Mouse (Mus musculus) limb, embryonic 15.5 days (tissue): ENCODE results near the gene Prm3. TPM values are rescaled to one million over a fixed set of nuclear protein-coding genes. Genes with fewer than 3 reads are reported as not detected.

Experiments
- ATAC-seq: fragments of 200-750 bp; cut with Nextera tagmentation; 2 replicates; pipeline ENCODE4 v1.8.0; 2017; ENCODE audit warnings: low read depth, moderate TSS enrichment; ENCODE audit not compliant: insufficient number of reproducible peaks, low FRiP score, low TSS enrichment
- H3K27ac ChIP-seq: fragments of 300-500 bp; sonication (generic); 2 replicates; pipeline ENCODE4 v1.5.1; 2015; ENCODE audit warnings: moderate library complexity, mild to moderate bottlenecking, inconsistent platforms
- H3K27me3 ChIP-seq: fragments of 300-500 bp; sonication (generic); 2 replicates; pipeline ENCODE4 v1.6.1; 2015; ENCODE audit warnings: inconsistent platforms
- H3K36me3 ChIP-seq: fragments of 300-500 bp; sonication (generic); 2 replicates; pipeline ENCODE4 v1.6.1; 2015; ENCODE audit warnings: inconsistent platforms
- H3K4me1 ChIP-seq: fragments of 300-500 bp; sonication (generic); 2 replicates; pipeline ENCODE4 v1.6.1; 2015; ENCODE audit warnings: inconsistent platforms
- H3K4me2 ChIP-seq: fragments of 300-500 bp; sonication (generic); 2 replicates; pipeline ENCODE4 v1.6.1; 2015; ENCODE audit warnings: mild to moderate bottlenecking, inconsistent platforms
- H3K4me3 ChIP-seq: fragments of 300-500 bp; sonication (generic); 2 replicates; pipeline ENCODE4 v1.5.1; 2015; ENCODE audit warnings: mild to moderate bottlenecking, inconsistent platforms
- H3K9ac ChIP-seq: fragments of 300-500 bp; sonication (generic); 2 replicates; pipeline ENCODE4 v1.6.1; 2015; ENCODE audit warnings: inconsistent platforms
- H3K9me3 ChIP-seq: fragments of 300-500 bp; sonication (generic); 2 replicates; pipeline ENCODE4 v1.6.1; 2016; ENCODE audit warnings: inconsistent platforms
- WGBS: fragments of 180-500 bp; shearing (Covaris S2); methylation state at CpG from one replicate; pipeline ENCODE4 v1.1.7; 2015; 5-methylcytosine and 5-hydroxymethylcytosine counted together
- polyA plus RNA-seq: library from polyadenylated mRNA; unstranded; fragments of >200 nt; fragmentation: Nextera tagmentation; extraction: Ambion mirVana; gene quantifications from 2 replicates; pipeline ENCODE4 v1.2.1, GENCODE M21; 2015

Prm3 gene
- not detected in 2 replicates for polyA plus RNA-seq

GRCm38 (mm10) chr16:10790702-10791101 lies at the start of gene Prm3:
Gene Prm3, minus strand, starts transcription at chr16:10790914.
- no peak for ATAC-seq
- no peak within 1 kb of the TSS for H3K4me3 ChIP-seq
- no peak within 1 kb of the TSS for H3K27ac ChIP-seq
- peaks cover 4% of the 10 kb centered on the region; the same call in 1 of the 2 replicates for H3K27me3 ChIP-seq
- H3K9ac ChIP-seq = no peak within 1 kb of the TSS
- H3K9me3 ChIP-seq = no peaks in the 10 kb centered on the region
- H3K4me1 ChIP-seq = peaks cover 18% of the 10 kb centered on the region
- no peak within 1 kb of the TSS for H3K4me2 ChIP-seq
- H3K36me3 ChIP-seq = no peaks in the 10 kb centered on the region
- 73% methylated on average over 9 of the region's 9 CpGs for WGBS

GRCm38 (mm10) chr16:10840018-10840417 lies 49.3 kb upstream of the Prm3 start:
- Histone ChIP-seq H3K27ac (0 out of 2 replicates have a peak overlapping the region, but pooled peaks have one; percentile 17), H3K27me3 (no peaks in the 10 kb centered on the region), H3K9me3 (no peaks in the 10 kb centered on the region), H3K4me2 (no peak overlapping the region), H3K4me1 (peaks cover 69% of the 10 kb centered on the region), H3K4me3 (no peak overlapping the region), H3K36me3 (no peaks in the 10 kb centered on the region), H3K9ac (no peak overlapping the region)
- ATAC-seq = no peak
- 76% methylated on average over 11 of the region's 14 CpGs for WGBS

GRCm38 (mm10) chr16:10838487-10839245 lies 48.0 kb upstream of the Prm3 start:
- no peak for ATAC-seq
- Histone ChIP-seq H3K9me3 (no peaks in the 10 kb centered on the region), H3K36me3 (no peaks in the 10 kb centered on the region), H3K4me2 (no peak overlapping the region), H3K27ac (peak overlapping the region; percentile 65), H3K27me3 (no peaks in the 10 kb centered on the region), H3K4me1 (peaks cover 64% of the 10 kb centered on the region), H3K9ac (no peak overlapping the region), H3K4me3 (no peak overlapping the region)
- WGBS = 27% methylated on average over 10 of the region's 10 CpGs

- Histone ChIP-seq H3K36me3 (no peaks in the 10 kb centered on the region), H3K9ac (no peak overlapping the region), H3K4me2 (no peak overlapping the region), H3K4me1 (peaks cover 59% of the 10 kb centered on the region), H3K4me3 (no peak overlapping the region), H3K27me3 (no peaks in the 10 kb centered on the region), H3K27ac (peak overlapping the region; percentile 65; the same call in 1 of the 2 replicates), H3K9me3 (no peaks in the 10 kb centered on the region)
- WGBS = 95% methylated on average over 1 of the region's 1 CpGs
- ATAC-seq = no peak
These were observed 47.2 kb upstream of the Prm3 start for GRCm38 (mm10) chr16:10837903-10838302.

GRCm38 (mm10) chr16:10837250-10837649 lies 46.5 kb upstream of the Prm3 start:
- H3K27me3 ChIP-seq = no peaks in the 10 kb centered on the region
- no peak overlapping the region for H3K4me3 ChIP-seq
- WGBS = 88% methylated on average over 3 of the region's 3 CpGs
- no peak overlapping the region for H3K27ac ChIP-seq
- no peaks in the 10 kb centered on the region for H3K36me3 ChIP-seq
- no peak overlapping the region for H3K4me2 ChIP-seq
- H3K4me1 ChIP-seq = peaks cover 52% of the 10 kb centered on the region
- ATAC-seq = no peak
- H3K9ac ChIP-seq = no peak overlapping the region
- no peaks in the 10 kb centered on the region for H3K9me3 ChIP-seq

GRCm38 (mm10) chr16:10836388-10836787 lies 45.7 kb upstream of the Prm3 start:
- 74% methylated on average over 3 of the region's 3 CpGs for WGBS
- Histone ChIP-seq H3K27ac (no peak overlapping the region), H3K4me1 (peaks cover 51% of the 10 kb centered on the region), H3K4me2 (no peak overlapping the region), H3K4me3 (no peak overlapping the region), H3K27me3 (no peaks in the 10 kb centered on the region), H3K36me3 (no peaks in the 10 kb centered on the region), H3K9me3 (no peaks in the 10 kb centered on the region), H3K9ac (no peak overlapping the region)
- ATAC-seq = no peak

GRCm38 (mm10) chr16:10834911-10835587 lies 44.3 kb upstream of the Prm3 start, which contains the start of gene Rmi2:
Gene Rmi2, plus strand, starts transcription at chr16:10835059.
- WGBS = 1% methylated on average over 63 of the region's 69 CpGs
- peak; percentile 86 for ATAC-seq
- H3K4me1 ChIP-seq = peaks cover 47% of the 10 kb centered on the region
- H3K27me3 ChIP-seq = no peaks in the 10 kb centered on the region
- peak within 1 kb of the TSS; percentile 71 for H3K9ac ChIP-seq
- no peaks in the 10 kb centered on the region for H3K9me3 ChIP-seq
- H3K4me2 ChIP-seq = peak within 1 kb of the TSS; percentile 91
- H3K36me3 ChIP-seq = no peaks in the 10 kb centered on the region
- H3K4me3 ChIP-seq = peak within 1 kb of the TSS; percentile 89
- H3K27ac ChIP-seq = peak within 1 kb of the TSS; percentile 91

GRCm38 (mm10) chr16:10834542-10834910 lies 43.8 kb upstream of the Prm3 start:
- H3K36me3 ChIP-seq = no peaks in the 10 kb centered on the region
- peak overlapping the region; percentile 91 for H3K4me2 ChIP-seq
- peak overlapping the region; percentile 91; the same call in 1 of the 2 replicates for H3K27ac ChIP-seq
- WGBS = 5% methylated on average over 12 of the region's 12 CpGs
- peaks cover 43% of the 10 kb centered on the region for H3K4me1 ChIP-seq
- ATAC-seq = no peak
- no peak overlapping the region for H3K9ac ChIP-seq
- H3K9me3 ChIP-seq = no peaks in the 10 kb centered on the region
- no peaks in the 10 kb centered on the region for H3K27me3 ChIP-seq
- peak overlapping the region; percentile 89 for H3K4me3 ChIP-seq

GRCm38 (mm10) chr16:10828461-10828805 lies 37.7 kb upstream of the Prm3 start:
- no peak overlapping the region for H3K9ac ChIP-seq
- no peak overlapping the region for H3K4me3 ChIP-seq
- H3K27me3 ChIP-seq = no peaks in the 10 kb centered on the region
- no peak overlapping the region for H3K4me2 ChIP-seq
- no peak for ATAC-seq
- peaks cover 8% of the 10 kb centered on the region for H3K4me1 ChIP-seq
- WGBS = 30% methylated on average over 4 of the region's 4 CpGs
- no peaks in the 10 kb centered on the region for H3K9me3 ChIP-seq
- H3K36me3 ChIP-seq = no peaks in the 10 kb centered on the region
- H3K27ac ChIP-seq = no peak overlapping the region

GRCm38 (mm10) chr16:10827766-10828460 lies 37.2 kb upstream of the Prm3 start:
- Histone ChIP-seq H3K4me3 (no peak overlapping the region), H3K27ac (no peak overlapping the region), H3K4me2 (no peak overlapping the region), H3K4me1 (peaks cover 8% of the 10 kb centered on the region), H3K9ac (no peak overlapping the region), H3K27me3 (no peaks in the 10 kb centered on the region), H3K36me3 (no peaks in the 10 kb centered on the region), H3K9me3 (no peaks in the 10 kb centered on the region)
- no peak for ATAC-seq
- 78% methylated on average over 7 of the region's 7 CpGs for WGBS

GRCm38 (mm10) chr16:10827269-10827668 lies 36.6 kb upstream of the Prm3 start:
- H3K27ac ChIP-seq = no peak overlapping the region
- no peak overlapping the region for H3K4me3 ChIP-seq
- no peak for ATAC-seq
- H3K36me3 ChIP-seq = no peaks in the 10 kb centered on the region
- WGBS = 93% methylated on average over 9 of the region's 9 CpGs
- no peaks in the 10 kb centered on the region for H3K9me3 ChIP-seq
- peaks cover 8% of the 10 kb centered on the region for H3K4me1 ChIP-seq
- no peak overlapping the region for H3K9ac ChIP-seq
- no peak overlapping the region for H3K4me2 ChIP-seq
- no peaks in the 10 kb centered on the region for H3K27me3 ChIP-seq

- Histone ChIP-seq H3K36me3 (no peaks in the 10 kb centered on the region), H3K4me3 (no peak overlapping the region), H3K9ac (no peak overlapping the region), H3K27me3 (no peaks in the 10 kb centered on the region), H3K27ac (no peak overlapping the region), H3K4me2 (no peak overlapping the region), H3K9me3 (no peaks in the 10 kb centered on the region), H3K4me1 (peaks cover 15% of the 10 kb centered on the region)
- 56% methylated on average over 4 of the region's 4 CpGs for WGBS
- no peak for ATAC-seq
These were observed 35.1 kb upstream of the Prm3 start for GRCm38 (mm10) chr16:10825840-10826239.
